Mouse (Mus musculus) urinary bladder, postnatal 4 days (tissue): ENCODE measurements around the gene Kcnb1.
A peak's percentile ranks its signal among the peaks of the same experiment; 100 is the strongest.

Experiments used
- DNase-seq, 2 experiments: peaks; one replicate each; pipeline ENCODE4 v3.0.0; 2021 to 2022; ENCODE audit warnings: low spot score in 2 of 2

The Kcnb1 gene

DNA sequence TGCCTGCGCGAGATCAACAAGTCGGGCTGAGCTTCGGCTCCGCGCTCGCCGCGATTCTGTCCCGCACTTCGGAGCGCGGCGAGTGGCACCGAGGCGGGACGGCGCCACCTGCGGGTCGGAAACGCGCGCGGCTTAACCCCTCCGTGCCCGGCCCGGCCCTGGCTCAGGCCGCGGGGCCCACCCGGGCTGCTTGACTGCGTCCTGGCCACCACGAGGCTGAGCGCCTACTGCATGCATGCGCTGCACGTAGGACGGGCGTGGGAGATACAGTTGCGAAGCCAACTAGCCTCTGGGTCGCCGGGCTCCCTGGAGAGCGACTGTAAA lies at the start of gene Kcnb1:
Gene Kcnb1 (minus strand): TSS at position 80 of the 324 bp plus-strand sequence.
- DNase-seq = peak; percentile 75 to 88

DNA sequence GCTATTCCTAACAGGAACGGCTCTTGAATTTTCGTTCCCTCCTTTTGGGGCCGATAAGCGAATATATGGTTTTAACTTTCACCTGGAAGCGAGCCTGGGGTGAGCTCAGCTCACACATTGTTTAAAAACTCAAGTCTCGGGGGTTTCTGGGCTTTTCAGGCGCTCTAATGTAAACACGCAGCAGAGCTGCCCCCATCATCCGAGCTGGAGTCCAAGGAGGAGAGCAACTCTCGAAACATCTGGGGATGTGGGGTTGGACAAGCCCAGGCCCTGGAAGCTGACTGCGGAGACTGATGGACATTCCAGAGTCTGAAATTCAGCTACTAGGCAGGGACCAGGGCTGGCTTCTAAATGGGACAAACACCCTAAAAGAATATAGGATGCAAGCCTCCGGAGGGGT lies 49.3 kb upstream of the Kcnb1 start:
- no peak for DNase-seq

DNA sequence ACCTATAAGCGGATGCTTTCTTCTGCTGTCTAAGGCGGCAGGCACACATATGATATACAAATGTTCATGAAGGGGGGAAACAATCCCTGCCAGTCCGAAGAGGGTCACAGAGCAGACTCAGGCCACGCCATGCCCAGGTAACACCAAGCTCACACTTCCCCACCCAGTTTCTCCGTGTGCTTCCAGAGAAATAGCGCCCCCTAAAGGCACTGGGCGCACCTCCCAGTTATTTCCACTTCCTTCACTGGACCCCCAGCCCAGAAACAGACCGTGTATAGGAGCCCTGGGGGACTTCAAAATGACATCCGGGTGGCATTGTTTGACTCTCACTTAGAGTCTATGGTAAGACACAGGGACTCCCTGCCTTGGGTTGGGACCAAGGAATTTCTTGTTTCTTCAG lies 47.3 kb upstream of the Kcnb1 start:
- no peak for DNase-seq

DNA sequence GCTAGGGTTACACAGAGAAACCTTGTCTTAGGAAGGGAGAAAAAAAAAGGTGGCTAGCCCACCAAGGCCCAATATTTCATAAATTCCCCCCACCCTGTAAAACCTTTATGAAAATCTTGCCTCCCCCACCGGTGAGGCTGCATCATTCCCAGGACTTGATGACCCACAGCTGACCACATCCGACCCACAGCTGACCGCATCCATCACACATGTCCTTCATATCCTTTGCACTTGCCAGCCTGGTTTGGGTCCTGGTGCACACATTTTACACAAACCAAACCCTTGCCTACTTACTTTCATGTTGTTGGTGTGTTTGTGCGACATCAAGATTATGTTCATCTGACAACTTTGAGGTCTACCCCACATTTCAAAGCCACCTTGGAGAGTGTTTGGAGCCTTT lies 46.2 kb upstream of the Kcnb1 start:
- DNase-seq = no peak

DNA sequence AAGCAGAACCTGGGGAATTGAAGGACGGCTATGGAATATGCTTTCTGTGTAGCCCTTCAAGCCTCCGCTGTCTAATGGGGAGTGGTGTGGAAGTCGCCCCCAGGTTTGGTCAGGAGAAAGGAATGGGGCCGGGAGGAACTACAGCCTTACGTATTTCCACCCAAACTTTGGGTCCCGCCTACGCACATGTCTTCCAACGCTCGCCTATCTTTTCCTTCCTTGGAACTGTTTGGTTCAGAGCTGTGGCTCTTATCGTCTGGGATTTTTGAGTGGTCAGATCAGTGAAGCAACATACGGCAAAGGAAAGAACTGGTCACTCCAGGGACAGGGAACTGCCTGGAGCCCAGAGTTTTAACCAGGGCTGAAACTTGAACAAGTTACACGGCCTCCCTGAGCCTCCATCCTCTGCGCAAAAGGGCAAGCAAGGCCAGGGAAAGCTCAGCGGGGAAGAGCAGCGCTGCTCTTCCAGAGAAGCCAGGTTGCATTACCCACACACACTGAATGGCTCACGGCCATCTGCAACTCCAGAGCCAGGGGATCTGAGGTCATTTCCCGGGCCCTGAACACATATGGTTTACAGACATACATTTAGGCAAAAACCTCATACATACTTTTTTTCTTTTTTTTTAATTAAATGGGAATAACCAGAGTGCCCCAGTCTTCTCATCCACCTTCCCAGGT lies 45.5 kb upstream of the Kcnb1 start:
- peak in 1 of 2 experiments; percentile 45 for DNase-seq

DNA sequence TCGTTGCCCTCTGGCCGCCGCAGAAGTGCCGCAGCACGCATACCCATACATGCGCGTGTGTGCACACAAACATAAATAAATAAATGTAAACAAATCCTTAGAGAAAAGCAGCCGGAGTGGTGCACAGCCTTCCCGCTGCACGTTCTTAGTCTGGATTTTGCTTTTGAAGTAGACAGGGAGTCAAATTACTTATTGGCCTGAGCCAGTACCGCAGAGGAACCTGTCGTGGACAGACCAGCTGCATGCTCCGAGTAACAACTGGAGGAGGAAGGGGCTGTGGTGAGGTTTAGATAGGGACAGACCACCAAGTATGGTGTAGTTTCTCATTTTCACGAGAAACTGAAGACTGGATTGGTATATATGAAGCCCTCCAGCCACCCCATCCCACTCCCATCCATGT lies 43.8 kb upstream of the Kcnb1 start:
- no peak for DNase-seq

DNA sequence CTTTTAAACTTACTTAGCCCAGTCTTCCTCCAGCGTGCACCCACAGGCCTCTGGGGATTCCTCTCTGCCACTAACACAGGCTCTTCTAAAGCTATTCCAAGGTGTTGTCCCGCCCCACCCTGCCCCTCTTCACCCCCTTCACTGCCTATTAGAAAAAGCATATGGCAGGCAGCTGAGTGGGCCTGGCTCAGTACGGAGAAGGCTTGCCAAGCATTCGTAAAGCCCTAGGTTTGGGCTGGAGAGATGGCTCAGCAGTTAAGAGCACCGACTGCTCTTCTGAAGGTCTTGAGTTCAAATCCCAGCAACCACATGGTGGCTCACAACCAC lies 43.0 kb upstream of the Kcnb1 start:
- DNase-seq = no peak

DNA sequence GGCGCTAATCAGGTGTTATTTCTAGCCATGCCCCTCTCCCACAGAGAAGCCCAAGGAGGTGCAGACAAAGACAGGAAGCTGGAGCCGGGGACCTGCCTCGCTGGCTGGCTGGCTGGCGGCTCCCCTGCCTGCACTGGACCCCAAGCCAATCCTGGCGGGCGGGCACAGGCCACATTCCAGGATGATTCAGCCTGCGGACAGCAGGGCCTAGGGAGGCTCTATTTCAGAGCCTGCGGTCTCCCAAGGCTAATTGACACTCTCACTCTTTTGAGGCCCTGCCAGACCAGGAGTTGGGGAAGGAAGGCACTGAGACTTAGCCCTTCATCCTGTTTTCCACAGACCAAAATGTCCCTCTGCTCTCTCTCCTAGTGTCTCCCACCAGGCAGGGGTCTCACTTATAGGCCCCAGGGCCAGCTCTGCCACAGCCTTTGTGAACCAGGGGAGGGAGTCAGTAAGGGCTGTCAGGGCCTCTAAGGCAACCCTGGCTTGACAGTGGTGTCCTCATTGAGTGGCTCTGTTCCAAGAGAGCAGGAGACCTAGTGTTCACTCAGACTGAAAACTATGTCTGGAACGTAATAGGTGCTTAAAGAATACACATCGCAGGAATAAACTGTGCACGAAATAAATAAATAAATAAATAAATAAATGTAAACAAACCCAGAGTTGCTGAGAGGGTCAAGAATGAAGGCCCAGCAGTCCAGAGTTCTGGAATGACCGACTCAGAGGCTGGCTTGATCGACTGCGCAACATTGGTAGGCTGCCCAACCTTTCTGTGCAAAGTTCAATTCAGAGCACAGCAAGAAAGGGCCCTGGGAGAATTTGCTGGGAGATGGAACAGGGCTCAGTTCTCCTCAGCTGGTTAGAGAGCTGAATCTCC lies 42.4 kb upstream of the Kcnb1 start:
- peak in 1 of 2 experiments; percentile 44 for DNase-seq

DNA sequence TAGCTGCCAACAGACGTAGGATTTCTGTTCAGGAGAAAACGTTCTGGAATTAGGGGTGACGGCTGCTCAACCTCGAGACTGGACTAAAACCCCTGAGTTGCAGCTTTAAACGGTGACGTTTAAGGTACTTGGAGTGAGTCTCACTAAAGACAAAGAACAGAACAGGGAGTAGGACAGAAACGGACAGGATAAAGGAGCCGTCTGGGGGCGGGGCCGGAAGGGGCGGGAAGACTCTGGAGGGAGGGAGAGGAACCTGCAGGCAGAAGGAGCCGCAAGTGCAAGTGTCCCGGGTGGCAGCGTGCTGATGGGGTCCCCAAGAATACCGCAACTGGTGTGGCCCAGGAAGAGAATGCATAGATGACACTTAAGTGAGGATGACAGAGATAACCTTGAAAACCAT lies 40.6 kb upstream of the Kcnb1 start:
- DNase-seq = no peak

DNA sequence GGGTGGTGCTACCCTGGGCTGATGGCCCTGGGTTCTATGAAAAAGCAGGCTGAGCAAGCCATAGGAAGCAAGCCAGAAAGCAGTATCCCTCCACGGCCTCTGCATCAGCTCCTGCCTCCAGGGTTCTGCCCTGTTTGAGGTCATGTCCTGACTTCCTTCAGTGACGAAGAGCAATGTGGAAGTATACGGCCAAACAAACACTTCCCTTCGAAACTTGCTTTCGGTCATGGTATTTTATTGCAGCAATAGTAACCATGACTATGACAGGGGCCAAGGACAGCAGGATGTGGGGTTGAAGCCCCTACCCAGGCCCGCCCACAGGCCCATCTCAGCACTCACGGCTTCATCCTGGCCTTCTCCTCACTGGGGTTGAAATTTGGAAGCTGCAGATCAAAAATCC lies 35.0 kb upstream of the Kcnb1 start:
- no peak for DNase-seq

DNA sequence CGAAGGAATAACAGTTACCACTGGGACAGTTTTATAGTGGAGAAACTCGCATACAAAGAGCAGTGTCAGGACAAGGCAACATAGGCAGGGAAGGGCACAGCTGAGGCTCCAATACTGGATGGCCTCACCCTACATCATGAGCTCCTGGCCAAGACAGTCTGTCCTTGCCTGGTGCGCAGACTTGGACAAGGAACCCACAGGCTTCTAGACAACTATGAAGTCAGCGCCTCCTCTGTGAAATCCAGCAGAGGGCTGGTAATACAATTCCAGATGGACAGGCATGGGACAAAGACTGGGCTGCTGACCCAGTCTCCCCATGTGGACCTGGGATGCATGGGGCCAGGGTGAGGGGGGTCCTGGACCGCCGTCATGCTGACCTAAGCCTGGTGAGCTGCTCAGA lies 34.2 kb upstream of the Kcnb1 start:
- no peak for DNase-seq

DNA sequence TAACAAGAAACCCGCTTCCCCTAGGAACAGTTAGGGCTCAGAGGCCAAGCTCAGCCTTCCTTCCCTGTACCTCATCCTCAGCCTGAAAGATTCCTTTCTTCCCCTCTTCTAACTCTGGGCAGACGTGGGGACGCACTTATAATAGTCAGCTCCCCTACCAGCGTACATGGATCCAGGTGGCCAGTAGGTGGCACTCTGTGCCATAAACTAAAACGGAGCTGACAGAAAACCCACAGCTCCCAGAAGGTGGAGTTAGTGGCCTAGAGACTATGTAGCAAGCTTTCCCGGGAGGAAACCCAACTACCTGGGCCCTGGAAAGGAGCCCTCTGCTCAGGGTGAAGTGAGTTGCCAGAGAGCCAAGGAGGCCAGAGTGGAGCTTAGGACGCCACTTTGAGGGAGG lies 32.2 kb upstream of the Kcnb1 start:
- DNase-seq = peak; percentile 46 to 70

DNA sequence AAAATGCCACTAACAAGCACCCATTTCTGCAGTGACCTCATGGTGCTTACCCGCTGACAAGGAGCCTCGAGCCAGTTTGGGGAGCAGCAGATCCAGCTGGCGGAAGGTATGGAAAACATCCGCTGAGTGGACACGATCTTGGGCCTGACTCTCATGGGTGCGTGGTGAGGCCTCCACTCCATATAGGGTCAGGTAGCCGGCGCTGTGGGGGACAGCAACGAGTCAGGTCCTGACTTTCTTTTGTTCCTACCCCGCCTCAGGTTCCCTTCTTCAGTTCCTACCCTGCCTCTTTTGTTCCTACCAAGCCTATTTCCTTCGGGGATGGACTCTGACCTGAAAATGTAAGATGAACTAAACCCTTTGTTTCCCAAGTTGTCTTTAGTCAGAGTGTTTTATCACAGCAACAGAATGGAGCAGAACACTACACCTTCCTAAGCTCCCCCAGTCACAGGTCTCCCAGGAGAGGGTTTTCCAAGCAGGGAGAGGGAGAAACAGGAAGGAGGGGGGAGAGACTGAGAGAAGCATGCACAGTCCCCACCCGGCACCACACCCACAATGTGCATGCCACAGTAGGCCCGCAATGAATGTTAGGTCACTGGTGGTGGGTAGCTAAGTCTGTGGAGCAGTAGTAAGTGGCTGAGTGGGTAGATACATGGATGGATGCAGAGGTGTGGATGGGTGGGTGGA lies 31.3 kb upstream of the Kcnb1 start:
- DNase-seq = no peak

DNA sequence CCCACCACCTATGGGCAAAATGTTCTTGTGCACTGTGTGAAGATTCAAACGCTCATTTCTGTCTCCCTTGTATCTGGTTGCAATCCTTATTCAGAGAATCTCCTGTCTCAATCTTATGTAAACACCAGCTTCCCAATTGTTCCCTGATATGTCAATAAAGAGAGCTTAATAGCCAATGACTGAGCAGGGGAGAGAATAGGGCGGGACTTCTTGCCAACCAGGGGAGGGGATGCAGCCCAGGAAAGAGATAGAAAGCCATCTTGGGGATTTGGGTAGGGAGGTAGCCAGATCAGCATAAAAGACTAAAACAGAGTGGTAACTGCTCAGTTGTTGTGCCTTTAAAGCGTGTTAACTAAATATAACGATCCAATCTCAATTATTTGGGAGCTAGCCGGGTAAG lies 30.8 kb upstream of the Kcnb1 start:
- DNase-seq = no peak

DNA sequence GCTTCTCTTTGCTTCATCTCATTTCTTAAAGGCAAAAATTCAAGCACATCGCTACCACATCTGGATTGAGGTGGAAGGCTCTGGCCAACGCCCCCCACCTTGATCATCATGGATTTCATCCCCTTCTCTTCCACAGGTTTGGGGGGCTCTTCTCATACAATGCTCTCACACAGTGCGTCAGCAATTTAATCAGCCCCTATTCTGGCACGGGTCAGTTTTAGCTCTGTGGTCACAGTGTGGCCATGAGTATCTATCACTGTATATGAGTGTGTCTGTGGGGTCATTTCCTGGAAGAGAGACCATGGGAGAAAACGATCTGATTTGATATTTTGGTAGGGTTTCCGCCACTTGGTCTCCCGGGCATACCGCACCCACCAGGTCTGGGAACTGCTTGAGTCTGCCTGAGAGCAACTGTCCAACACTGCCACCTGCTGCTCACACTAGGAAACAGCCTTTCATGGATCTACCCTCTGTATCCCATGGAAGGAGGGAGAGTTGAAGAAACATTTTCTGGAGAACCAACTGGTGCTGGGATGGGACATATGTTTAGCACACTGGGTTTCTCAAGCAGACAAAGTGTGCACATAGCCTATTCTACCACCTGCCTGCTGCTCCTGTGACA lies 29.3 kb upstream of the Kcnb1 start:
- peak; percentile 70 to 84 for DNase-seq

DNA sequence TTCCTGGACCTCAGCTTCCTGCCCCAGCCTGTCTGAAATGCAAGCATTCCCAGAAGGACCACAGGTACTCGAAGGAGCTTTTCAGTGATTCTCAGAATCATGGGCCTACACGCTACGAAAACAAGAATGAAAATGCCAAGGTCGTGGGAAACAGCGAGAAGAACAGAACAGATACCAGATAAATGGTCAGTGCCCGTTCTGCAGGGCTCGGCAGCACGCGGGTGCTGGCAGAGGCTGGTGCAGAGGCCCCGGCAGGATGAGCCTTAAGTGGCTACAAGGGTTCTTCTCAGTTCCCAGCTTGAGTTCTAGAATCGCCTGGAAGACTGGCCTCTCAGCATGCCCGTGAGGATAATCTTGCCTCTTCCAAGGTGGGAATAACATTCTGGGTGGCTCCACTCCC lies 23.7 kb upstream of the Kcnb1 start:
- no peak for DNase-seq

DNA sequence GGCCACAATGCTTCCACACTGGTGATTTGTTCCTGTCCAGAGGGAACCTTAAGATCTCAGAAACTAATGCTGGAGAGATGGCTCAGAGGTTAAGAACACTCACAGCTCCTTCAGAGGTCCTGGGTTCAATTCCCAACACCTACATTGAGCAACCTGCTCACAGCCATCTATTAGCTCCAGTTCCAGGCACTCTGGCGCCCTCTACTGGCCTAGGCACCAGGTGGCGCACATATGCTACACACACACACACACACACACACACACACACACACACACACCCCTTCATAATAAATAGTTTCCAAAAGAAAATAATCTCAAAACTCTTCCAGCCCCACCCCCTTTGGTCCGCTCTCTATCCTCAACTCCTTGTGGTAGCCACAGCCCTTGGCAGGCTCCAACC lies 23.1 kb upstream of the Kcnb1 start:
- no peak for DNase-seq

DNA sequence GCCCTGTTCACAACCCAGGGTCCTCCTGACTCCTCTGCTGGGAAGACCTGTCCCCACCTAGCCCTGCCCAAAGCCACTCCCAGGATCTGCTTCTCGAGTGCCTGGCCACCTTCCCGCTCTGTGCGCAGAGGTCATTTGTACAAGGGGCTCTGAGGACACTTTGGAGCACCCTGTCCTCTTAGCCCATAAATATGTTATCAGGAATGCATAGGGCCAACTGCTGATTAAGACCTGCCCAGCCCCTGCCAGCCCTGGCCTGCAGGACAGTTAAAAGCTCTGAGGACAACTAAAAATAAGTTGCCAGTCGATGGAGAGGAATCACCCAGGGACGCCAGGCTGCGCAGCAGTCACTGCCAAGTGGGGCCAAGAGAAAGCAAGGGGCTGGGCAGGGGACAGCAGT lies 22.6 kb upstream of the Kcnb1 start:
- DNase-seq = no peak

DNA sequence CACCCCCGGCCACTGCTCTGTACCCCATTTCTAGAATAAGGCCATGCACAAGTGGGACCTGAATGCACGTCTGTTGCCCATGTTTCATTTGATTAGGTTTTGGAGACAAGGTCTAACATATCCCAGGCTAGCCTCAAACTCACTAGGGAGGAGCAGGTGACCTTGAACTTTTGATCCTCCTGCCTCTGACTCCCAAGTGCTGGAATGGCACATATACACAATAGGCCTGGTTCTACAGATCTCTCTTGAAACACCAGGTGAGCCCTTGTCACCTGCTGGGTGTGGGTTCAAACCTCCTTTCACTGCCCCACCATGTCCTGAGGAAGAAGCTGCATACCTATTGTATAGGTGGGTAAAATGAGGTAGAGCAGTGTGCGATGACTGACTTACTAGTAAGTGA lies 22.1 kb upstream of the Kcnb1 start:
- no peak for DNase-seq

DNA sequence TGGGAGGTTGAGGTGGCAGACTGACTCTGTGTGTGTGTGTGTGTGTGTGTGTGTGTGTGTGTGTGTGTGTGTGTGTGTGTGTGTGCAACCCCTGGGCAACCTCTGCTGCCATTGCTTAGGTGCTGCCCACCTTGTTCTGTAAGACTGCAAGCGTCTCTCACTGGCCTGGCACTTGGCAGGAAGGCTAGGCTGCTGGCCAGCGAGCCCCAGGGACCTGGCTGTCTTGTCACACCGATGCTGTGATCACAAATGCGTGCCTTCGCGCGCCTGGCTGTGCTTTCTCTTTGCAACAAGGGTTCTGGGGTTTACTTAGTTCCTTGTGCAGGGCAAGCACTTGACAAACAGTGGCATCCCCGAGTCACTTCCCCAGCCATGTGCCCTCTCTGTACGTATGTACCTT lies 19.9 kb upstream of the Kcnb1 start:
- DNase-seq = no peak

DNA sequence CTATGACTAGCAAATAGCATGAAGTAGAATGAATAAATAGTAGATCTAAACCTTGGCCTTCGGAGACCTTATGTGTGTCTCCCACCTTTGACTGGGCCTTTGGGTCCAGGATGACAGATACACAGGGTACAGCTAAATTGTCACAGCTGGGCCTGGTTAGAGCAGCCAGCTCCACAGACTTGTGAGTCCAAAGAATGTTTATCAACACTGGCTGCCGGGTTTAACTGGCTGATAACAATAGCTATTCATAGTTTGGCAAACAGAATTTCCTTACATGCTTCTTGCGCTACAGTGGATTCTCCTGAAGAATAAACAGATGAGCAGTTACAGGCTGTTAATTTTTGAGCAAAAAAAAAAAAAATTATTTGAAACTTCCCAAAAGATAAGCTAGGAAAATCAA lies 19.0 kb upstream of the Kcnb1 start:
- no peak for DNase-seq

DNA sequence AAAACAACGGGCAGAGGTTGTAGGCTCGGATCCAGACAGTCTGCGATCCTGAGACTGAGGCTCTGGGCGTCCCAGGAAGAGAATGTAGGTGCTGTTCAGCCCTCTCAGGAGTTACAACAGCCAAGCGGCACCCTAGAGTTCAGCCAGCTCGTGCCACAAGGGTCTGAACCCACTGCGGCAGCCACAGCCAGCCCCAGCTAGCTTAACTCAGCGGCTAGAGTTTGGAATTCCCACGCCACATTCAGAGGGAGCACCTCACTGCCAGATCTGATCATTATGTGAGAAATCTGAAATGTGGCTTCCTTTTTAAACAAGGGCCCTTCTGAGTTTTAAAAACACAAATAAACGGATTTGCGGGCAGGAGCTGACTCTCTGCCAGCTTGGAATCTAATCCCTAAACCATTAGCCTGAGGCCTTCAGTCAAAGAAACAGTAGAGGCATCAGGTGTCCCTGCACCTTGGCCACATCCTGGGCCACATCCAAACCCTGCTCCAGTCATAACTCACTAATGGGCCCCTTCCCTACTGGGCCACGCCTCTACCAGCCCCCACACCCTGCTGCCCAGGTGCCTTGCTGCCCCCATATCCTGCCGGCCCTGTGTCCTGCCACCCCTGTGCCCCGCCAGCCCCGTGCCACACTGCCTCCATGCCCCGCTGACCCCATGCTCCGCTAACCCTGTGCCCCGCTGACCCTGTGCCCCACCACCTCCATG lies 16.1 kb upstream of the Kcnb1 start:
- no peak for DNase-seq
